Mouse (Mus musculus): ENCODE data around the gene Calhm2. TPM values are rescaled to one million over a fixed set of nuclear protein-coding genes. Genes with fewer than 3 reads are reported as not detected.

The Calhm2 gene
- 5.8 and 6.1 TPM in 2 replicates for polyA plus RNA-seq (2016; fragmentation: Nextera tagmentation; extraction: Ambion mirVana)

GRCm38 (mm10) chr19:47137771-47138421 is at the start of gene Calhm2:
Calhm2 (minus strand) TSS chr19:47138294.
- 2% methylated on average over 28 of the region's 28 CpGs for WGBS
- H3K27me3 ChIP-seq (replicated peaks), result peaks cover 14% of the 10 kb centered on the region
- no peaks in the 10 kb centered on the region for H3K9me3 ChIP-seq (replicated peaks)
- peak within 1 kb of the TSS; percentile 83 for H3K27ac ChIP-seq (ENCODE audit: poor library complexity, severe bottlenecking)
- peaks cover 24% of the 10 kb centered on the region for H3K36me3 ChIP-seq
- peaks cover 37% of the 10 kb centered on the region for H3K4me1 ChIP-seq (replicated peaks)
- H3K9ac ChIP-seq, result peak within 1 kb of the TSS; percentile 73
- peak within 1 kb of the TSS; percentile 53 for H3K4me3 ChIP-seq
- H3K4me2 ChIP-seq, result peak within 1 kb of the TSS; percentile 74
- ATAC-seq (ENCODE audit: insufficient number of reproducible peaks, low FRiP score), result peak; percentile 80

GRCm38 (mm10) chr19:47186514-47187275 is 48.6 kb upstream of the Calhm2 start:
- Histone ChIP-seq H3K4me3 (no peak overlapping the region), H3K27ac (ENCODE audit: poor library complexity, severe bottlenecking) (no peak overlapping the region), H3K9me3 (replicated peaks) (peaks cover 5% of the 10 kb centered on the region; the same call in 1 of the 2 replicates), H3K36me3 (no peaks in the 10 kb centered on the region), H3K27me3 (replicated peaks) (peaks cover 7% of the 10 kb centered on the region; the same call in 1 of the 2 replicates), H3K4me2 (no peak overlapping the region), H3K9ac (no peak overlapping the region), H3K4me1 (replicated peaks) (peaks cover 8% of the 10 kb centered on the region)
- 41% methylated on average over 15 of the region's 15 CpGs for WGBS
- no peak for ATAC-seq (ENCODE audit: insufficient number of reproducible peaks, low FRiP score)

- Histone ChIP-seq H3K27ac (ENCODE audit: poor library complexity, severe bottlenecking) (no peak overlapping the region), H3K36me3 (no peaks in the 10 kb centered on the region), H3K27me3 (replicated peaks) (peaks cover 25% of the 10 kb centered on the region), H3K4me1 (replicated peaks) (peaks cover 8% of the 10 kb centered on the region), H3K9ac (no peak overlapping the region), H3K4me2 (no peak overlapping the region), H3K4me3 (no peak overlapping the region), H3K9me3 (replicated peaks) (peaks cover 9% of the 10 kb centered on the region; the same call in 1 of the 2 replicates)
- ATAC-seq (ENCODE audit: insufficient number of reproducible peaks, low FRiP score), result no peak
- 60% methylated on average over 4 of the region's 4 CpGs for WGBS
Observed at GRCm38 (mm10) chr19:47184736-47185135, 46.6 kb upstream of the Calhm2 start.

GRCm38 (mm10) chr19:47184221-47184620 is 46.1 kb upstream of the Calhm2 start:
- ATAC-seq (ENCODE audit: insufficient number of reproducible peaks, low FRiP score), result no peak
- no peak overlapping the region for H3K9ac ChIP-seq
- no peak overlapping the region for H3K4me3 ChIP-seq
- H3K9me3 ChIP-seq (replicated peaks), result peaks cover 9% of the 10 kb centered on the region; the same call in 1 of the 2 replicates
- H3K27me3 ChIP-seq (replicated peaks), result peaks cover 30% of the 10 kb centered on the region
- no peak overlapping the region for H3K4me2 ChIP-seq
- no peaks in the 10 kb centered on the region for H3K36me3 ChIP-seq
- no peak overlapping the region for H3K27ac ChIP-seq (ENCODE audit: poor library complexity, severe bottlenecking)
- 67% methylated on average over 8 of the region's 8 CpGs for WGBS
- H3K4me1 ChIP-seq (replicated peaks), result peaks cover 14% of the 10 kb centered on the region

- Histone ChIP-seq H3K9me3 (replicated peaks) (peaks cover 9% of the 10 kb centered on the region; the same call in 1 of the 2 replicates), H3K36me3 (no peaks in the 10 kb centered on the region), H3K4me1 (replicated peaks) (peaks cover 7% of the 10 kb centered on the region), H3K27me3 (replicated peaks) (peaks cover 60% of the 10 kb centered on the region), H3K4me2 (peak overlapping the region; percentile 98; the same call in 1 of the 2 replicates), H3K27ac (ENCODE audit: poor library complexity, severe bottlenecking) (no peak overlapping the region), H3K9ac (no peak overlapping the region), H3K4me3 (peak overlapping the region; percentile 75; the same call in 1 of the 2 replicates)
- ATAC-seq (ENCODE audit: insufficient number of reproducible peaks, low FRiP score), result no peak
- WGBS, result 21% methylated on average over 8 of the region's 8 CpGs
Observed at GRCm38 (mm10) chr19:47180011-47180410, 41.9 kb upstream of the Calhm2 start.

- Histone ChIP-seq H3K9ac (peak overlapping the region; percentile 76), H3K4me1 (replicated peaks) (peaks cover 7% of the 10 kb centered on the region), H3K27ac (ENCODE audit: poor library complexity, severe bottlenecking) (no peak overlapping the region), H3K36me3 (no peaks in the 10 kb centered on the region), H3K4me3 (peak overlapping the region; percentile 75), H3K9me3 (replicated peaks) (peaks cover 9% of the 10 kb centered on the region; the same call in 1 of the 2 replicates), H3K27me3 (replicated peaks) (peaks cover 60% of the 10 kb centered on the region), H3K4me2 (peak overlapping the region; percentile 98)
- ATAC-seq (ENCODE audit: insufficient number of reproducible peaks, low FRiP score), result peak; percentile 33; the same call in 1 of the 2 replicates
- under 1% methylated on average over 38 of the region's 42 CpGs for WGBS
Observed at GRCm38 (mm10) chr19:47179272-47179809, 41.2 kb upstream of the Calhm2 start.

GRCm38 (mm10) chr19:47178431-47179271 is 40.6 kb upstream of the Calhm2 start, which contains the start of gene Neurl1a:
Neurl1a (plus strand) TSS chr19:47178820.
- peak within 1 kb of the TSS; percentile 76 for H3K9ac ChIP-seq
- H3K9me3 ChIP-seq (replicated peaks), result peaks cover 9% of the 10 kb centered on the region; the same call in 1 of the 2 replicates
- H3K4me2 ChIP-seq, result peak within 1 kb of the TSS; percentile 98
- peak; percentile 66 for ATAC-seq (ENCODE audit: insufficient number of reproducible peaks, low FRiP score)
- peak within 1 kb of the TSS; percentile 75 for H3K4me3 ChIP-seq
- WGBS, result under 1% methylated on average over 65 of the region's 98 CpGs
- H3K27me3 ChIP-seq (replicated peaks), result peaks cover 56% of the 10 kb centered on the region
- no peaks in the 10 kb centered on the region for H3K36me3 ChIP-seq
- H3K27ac ChIP-seq (ENCODE audit: poor library complexity, severe bottlenecking), result no peak within 1 kb of the TSS
- H3K4me1 ChIP-seq (replicated peaks), result peaks cover 7% of the 10 kb centered on the region

- peak overlapping the region; percentile 98 for H3K4me2 ChIP-seq
- H3K4me3 ChIP-seq, result peak overlapping the region; percentile 75
- 0 out of 2 replicates have a peak overlapping the region, but pooled peaks have one; percentile 76 for H3K9ac ChIP-seq
- peaks cover 9% of the 10 kb centered on the region; the same call in 1 of the 2 replicates for H3K9me3 ChIP-seq (replicated peaks)
- ATAC-seq (ENCODE audit: insufficient number of reproducible peaks, low FRiP score), result no peak; the same call in 1 of the 2 replicates
- no peaks in the 10 kb centered on the region for H3K36me3 ChIP-seq
- peaks cover 7% of the 10 kb centered on the region for H3K4me1 ChIP-seq (replicated peaks)
- H3K27ac ChIP-seq (ENCODE audit: poor library complexity, severe bottlenecking), result no peak overlapping the region
- peaks cover 56% of the 10 kb centered on the region for H3K27me3 ChIP-seq (replicated peaks)
- 22% methylated on average over 10 of the region's 10 CpGs for WGBS
Observed at GRCm38 (mm10) chr19:47178001-47178400, 39.9 kb upstream of the Calhm2 start.

- 67% methylated on average over 2 of the region's 2 CpGs for WGBS
- ATAC-seq (ENCODE audit: insufficient number of reproducible peaks, low FRiP score), result no peak
- Histone ChIP-seq H3K4me1 (replicated peaks) (peaks cover 7% of the 10 kb centered on the region), H3K4me2 (no peak overlapping the region), H3K27me3 (replicated peaks) (peaks cover 60% of the 10 kb centered on the region), H3K9me3 (replicated peaks) (peaks cover 6% of the 10 kb centered on the region; the same call in 1 of the 2 replicates), H3K36me3 (no peaks in the 10 kb centered on the region), H3K27ac (ENCODE audit: poor library complexity, severe bottlenecking) (no peak overlapping the region), H3K4me3 (no peak overlapping the region), H3K9ac (no peak overlapping the region)
Observed at GRCm38 (mm10) chr19:47176916-47177505, 38.9 kb upstream of the Calhm2 start.

GRCm38 (mm10) chr19:47175472-47175871 is 37.4 kb upstream of the Calhm2 start:
- Histone ChIP-seq H3K9ac (no peak overlapping the region), H3K9me3 (replicated peaks) (no peaks in the 10 kb centered on the region), H3K4me3 (no peak overlapping the region), H3K4me2 (no peak overlapping the region), H3K36me3 (no peaks in the 10 kb centered on the region), H3K27ac (ENCODE audit: poor library complexity, severe bottlenecking) (no peak overlapping the region), H3K27me3 (replicated peaks) (peaks cover 49% of the 10 kb centered on the region), H3K4me1 (replicated peaks) (peaks cover 7% of the 10 kb centered on the region)
- ATAC-seq (ENCODE audit: insufficient number of reproducible peaks, low FRiP score), result no peak
- 47% methylated on average over 2 of the region's 2 CpGs for WGBS
